Mouse (Mus musculus) lung, postnatal 10 days (tissue): ENCODE results near the gene Sash1.
A peak's percentile ranks its signal among the peaks of the same experiment; 100 is the strongest.

Experiments
- DNase-seq: peaks from one replicate; pipeline ENCODE4 v3.0.0; 2021

Gene Sash1

DNA sequence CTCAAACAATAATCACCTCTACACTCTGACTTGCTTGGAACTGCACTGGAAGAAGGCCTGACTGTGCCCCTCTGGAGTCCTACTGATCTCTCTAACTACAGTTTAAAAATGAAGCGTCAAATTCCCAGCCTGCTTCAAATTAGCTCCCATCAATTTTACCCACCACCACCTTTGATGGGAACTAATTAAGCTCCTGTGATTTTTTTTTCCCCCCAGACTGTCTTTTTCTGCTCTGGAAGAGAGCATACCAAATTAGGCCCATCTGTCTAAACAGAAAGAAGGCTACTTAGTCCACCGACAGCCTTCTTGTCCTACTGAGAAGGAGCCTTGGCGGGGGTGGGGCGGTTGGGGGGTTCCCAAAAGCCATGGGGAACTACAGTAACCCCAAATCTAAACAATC, 37.9 kb downstream of the Sash1 start:
- DNase-seq, result no peak

DNA sequence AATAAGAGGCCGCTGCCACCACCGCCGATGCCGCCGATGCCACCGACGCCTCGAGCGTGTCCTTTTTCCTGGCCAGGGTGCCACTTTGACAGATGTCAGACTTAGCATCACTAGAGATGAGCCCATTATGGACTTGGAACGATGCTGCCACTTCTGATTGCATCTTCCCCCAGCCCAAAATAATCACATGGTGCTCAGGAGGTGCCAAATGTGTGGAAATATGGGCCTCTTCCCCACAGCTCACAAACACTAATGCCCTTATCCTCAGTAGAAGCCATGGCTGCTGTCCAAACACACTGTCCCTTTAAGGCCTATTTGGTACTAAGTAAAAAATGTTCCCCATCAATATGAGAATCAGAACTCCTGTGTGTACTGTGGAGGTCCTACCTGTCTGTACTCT, 39.6 kb downstream of the Sash1 start:
- no peak for DNase-seq

GRCm38 (mm10) chr10:8845230-8845770, 40.6 kb downstream of the Sash1 start:
- DNase-seq, result peak; percentile 52

- no peak for DNase-seq
Measured at GRCm38 (mm10) chr10:8839956-8840355, 45.9 kb downstream of the Sash1 start.

- DNase-seq, result peak; percentile 58
Measured at GRCm38 (mm10) chr10:8833816-8834464, 51.9 kb downstream of the Sash1 start.

DNA sequence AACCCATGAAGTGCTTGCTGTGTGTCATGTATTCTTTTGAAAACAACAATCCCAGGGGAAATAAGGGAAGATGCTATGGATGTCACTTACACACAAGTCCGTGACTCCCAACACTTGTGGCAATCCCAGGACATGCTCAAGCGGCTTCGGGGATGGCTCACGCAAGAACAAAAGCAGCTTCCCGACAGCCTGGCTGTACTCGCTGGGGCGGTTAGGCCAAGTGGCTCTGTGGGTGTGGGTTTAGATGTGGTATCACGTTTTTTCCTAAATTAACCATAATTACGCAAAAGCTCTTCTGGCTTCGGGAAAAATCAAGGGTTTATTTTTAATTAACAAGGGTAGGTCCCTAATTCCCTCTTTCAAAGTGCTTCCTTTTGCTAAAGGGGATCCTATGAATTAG, 59.6 kb downstream of the Sash1 start:
- no peak for DNase-seq

DNA sequence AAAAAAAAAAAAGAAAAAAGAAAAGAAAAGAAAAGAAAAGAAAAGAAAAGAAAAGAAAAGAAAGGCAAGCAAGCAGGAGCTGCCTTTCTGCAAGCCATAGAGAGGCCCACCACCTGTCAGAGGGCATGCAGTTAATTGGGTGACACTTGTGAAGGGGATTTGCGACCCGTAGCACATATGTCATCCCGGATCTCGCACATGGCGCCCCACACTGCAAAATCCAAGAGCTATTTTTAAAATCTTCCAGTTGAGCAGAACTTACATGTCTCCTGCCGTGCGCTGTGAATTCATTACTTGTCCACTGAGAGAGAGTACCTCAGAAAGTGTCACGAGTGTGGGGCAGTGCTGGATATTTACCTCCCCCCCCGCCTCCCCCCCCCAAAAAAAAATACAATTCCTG, 60.0 kb downstream of the Sash1 start:
- DNase-seq, result no peak

- DNase-seq, result peak; percentile 48
Measured at GRCm38 (mm10) chr10:8818066-8818465, 67.8 kb downstream of the Sash1 start.

GRCm38 (mm10) chr10:8813984-8814578, 71.8 kb downstream of the Sash1 start:
- no peak for DNase-seq

GRCm38 (mm10) chr10:8813259-8813658, 72.6 kb downstream of the Sash1 start:
- DNase-seq, result no peak

DNA sequence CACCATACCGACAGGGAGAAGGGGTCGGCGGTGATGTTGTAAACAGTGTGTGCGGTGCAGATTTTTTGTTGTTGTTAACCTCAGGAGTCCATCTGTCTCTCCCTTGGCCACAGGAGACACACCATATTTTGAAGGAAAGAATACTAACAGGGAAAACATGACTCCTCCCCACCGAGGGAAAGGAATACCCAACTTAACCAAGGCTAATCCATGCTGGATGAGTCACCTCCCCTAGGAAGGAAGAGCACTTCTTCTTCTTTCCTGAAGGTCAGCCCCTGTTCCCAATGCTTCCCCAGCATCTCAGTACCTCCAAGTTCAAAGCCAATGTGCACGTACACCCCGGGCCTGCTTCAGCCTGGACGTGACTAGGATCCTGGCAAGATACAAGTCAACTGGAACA, 73.1 kb downstream of the Sash1 start:
- no peak for DNase-seq

DNA sequence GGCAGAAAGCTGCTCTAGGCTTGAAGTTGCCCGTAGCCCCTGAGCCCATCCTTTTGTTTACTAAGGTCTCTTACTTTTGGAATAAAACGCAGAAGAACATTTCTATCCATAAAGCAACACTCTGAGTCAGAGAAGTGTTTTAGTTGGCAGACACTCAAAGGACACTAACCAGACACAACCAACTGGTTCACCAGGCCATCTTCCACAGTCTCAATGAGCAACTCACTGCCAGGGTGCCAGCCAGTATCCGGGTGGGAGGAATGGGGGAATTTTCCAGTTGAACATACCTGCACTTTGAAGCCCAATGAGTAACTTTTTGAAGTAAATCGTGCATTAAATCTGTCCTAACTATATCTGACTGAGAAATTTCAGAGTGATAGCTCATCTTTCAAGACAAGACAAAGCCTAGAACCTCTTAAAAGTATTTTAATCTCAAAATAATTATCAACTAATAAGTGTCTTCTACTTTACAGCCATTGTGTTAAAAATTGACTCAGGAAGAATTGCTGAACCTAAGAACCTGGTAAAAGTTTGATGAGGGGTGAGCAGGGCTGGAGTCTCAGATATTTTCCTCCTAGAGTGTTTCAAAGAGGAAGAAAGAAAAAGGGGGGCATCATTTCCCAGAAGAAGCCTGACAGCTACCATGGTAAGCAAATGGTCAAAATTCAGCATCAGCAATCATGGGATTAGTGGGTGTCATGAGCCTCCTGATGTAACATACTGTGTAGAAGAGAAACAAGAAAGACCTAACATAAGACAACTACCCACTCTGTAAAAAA, 74.4 kb downstream of the Sash1 start:
- DNase-seq, result no peak

DNA sequence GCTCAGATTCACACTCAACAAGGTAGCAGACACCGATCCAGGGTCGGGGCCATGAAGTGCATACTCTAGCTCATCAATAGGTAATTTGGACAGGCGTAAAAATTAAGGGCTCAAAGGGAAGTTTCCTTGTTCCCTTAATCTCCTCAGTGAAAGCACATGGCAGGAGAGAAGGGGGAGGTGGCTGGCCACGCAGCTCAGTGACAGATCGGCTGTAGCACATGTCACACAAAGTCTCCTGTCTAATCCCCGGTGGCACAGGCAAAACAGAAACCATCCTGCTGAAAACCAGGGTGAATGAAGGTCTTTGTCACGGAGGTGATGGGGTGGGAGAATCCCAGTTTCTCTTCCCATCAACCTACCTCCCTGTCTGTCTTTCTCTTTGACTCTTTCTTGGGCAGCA, 75.4 kb downstream of the Sash1 start:
- DNase-seq, result no peak

GRCm38 (mm10) chr10:8808383-8808782, 77.5 kb downstream of the Sash1 start:
- DNase-seq, result no peak

DNA sequence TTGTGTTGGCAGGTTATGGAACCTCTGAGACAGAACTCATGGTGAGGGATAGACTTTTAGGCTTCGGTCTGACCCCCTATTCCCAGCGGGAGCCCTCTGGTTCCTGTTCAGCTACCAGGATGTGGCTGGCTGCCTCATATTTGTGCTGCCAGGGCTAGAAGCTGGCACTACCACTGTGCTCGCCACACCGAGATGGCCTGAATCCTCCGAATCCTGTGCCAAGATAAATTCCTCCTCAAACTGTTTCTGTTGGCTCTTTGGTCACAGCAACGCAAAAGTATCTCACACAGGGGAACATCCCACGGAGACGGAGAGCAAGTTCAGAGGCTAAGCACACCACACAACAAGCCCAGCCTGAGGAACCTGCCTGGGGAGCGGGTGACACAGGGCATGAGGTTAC, 78.3 kb downstream of the Sash1 start:
- no peak for DNase-seq

GRCm38 (mm10) chr10:8805402-8805801, 80.5 kb downstream of the Sash1 start:
- peak; percentile 65 for DNase-seq

- DNase-seq, result peak; percentile 81
Measured at GRCm38 (mm10) chr10:8804292-8804691, 81.6 kb downstream of the Sash1 start.

GRCm38 (mm10) chr10:8801719-8802347, 84.0 kb downstream of the Sash1 start:
- DNase-seq, result no peak

- no peak for DNase-seq
Measured at GRCm38 (mm10) chr10:8801139-8801613, 84.7 kb downstream of the Sash1 start.

GRCm38 (mm10) chr10:8797826-8798225, 88.0 kb downstream of the Sash1 start:
- DNase-seq, result no peak

DNA sequence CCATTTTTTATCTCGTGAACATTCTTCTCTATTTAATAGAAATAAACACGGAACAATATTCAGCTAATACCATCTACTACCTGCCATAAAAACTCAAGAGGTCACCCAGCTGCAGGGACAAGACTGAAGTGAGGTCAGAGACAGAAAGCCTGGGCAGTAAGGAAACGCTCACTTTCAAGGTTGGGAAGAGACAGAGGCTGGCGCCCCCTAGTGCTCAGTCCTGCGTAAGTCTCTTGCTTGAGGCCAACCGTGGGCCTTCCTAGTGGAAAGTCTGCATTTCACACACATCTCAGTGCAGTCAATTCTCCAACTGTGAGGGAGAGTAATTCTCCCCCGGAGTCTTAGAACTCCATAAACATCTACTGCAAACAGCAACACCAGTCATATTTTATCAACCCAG, 90.5 kb downstream of the Sash1 start:
- DNase-seq, result peak; percentile 84

DNA sequence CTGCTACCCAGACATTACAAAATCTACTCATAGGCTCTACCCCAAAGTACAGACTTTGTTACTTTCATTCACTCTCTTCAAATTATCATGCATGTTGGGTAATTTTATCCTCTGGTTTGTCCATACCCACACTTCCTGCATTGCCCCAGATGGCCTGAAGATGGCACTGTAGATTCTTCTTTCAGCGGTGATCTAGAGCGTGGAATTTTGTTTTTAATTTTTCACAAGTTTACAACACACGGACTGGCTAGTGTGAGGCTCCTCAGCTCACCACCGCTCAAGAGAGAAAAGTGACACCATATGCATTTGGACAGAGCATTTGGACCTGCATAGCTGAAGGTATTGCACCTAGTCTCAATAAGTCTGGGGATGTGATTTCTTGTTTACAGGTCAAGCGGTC, 93.5 kb downstream of the Sash1 start:
- peak; percentile 84 for DNase-seq

DNA sequence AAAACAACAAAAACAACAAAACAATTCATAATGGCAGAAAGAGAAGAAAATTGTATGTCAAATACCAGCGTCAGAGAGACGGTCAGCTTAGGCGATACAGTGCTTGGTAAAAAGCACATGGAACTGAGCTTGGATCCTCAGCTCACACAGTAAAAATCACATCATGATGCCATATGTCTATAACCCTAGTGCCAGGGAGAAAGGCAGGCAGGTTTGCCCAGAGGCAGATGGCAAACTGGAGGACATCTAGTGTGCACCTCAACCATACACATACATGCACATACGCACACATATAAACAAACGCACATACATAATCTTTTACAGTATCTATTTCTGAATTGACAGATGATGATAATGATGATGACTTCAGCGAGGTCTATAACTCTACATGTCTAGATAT, 96.8 kb downstream of the Sash1 start:
- no peak for DNase-seq
